Mouse (Mus musculus) spleen, embryonic (tissue): ENCODE data around the gene Cytip.

Experiments
- CTCF ChIA-PET: fragments of 350-600 bp; sonication (Branson Sonifier 250); formaldehyde crosslinking; loops from one replicate; lab custom pipeline; 2022; lab: Charles Lee

The Cytip gene

GRCm38 (mm10) chr2:58163457-58164181 lies 31.7 kb downstream of the Cytip start:
- CTCF ChIA-PET = interaction anchor here (0.7 kb wide), 1 partner anchor 19 kb away, joined by 3 read pairs; no protein-coding TSS in a partner anchor

- CTCF ChIA-PET = interaction anchor here (0.7 to 1.3 kb wide), 2 partner anchors 17 to 19 kb away, joined by 3 to 4 read pairs; no protein-coding TSS in a partner anchor
Measured at GRCm38 (mm10) chr2:58161813-58162212, 33.5 kb downstream of the Cytip start.

GRCm38 (mm10) chr2:58160541-58161307 lies 34.6 kb downstream of the Cytip start:
- CTCF ChIA-PET = interaction anchor here (0.5 to 1.4 kb wide), 6 partner anchors 11 to 569 kb away, joined by 3 to 5 read pairs (median 4); no protein-coding TSS in a partner anchor

GRCm38 (mm10) chr2:58159880-58160279 lies 35.5 kb downstream of the Cytip start:
- CTCF ChIA-PET = interaction anchor here (0.6 to 1.4 kb wide), 2 partner anchors 11 to 122 kb away, joined by 3 to 5 read pairs; no protein-coding TSS in a partner anchor

GRCm38 (mm10) chr2:58159121-58159520 lies 36.2 kb downstream of the Cytip start:
- CTCF ChIA-PET = interaction anchor here (1.3 kb wide), 1 partner anchor 22 kb away, joined by 3 read pairs; no protein-coding TSS in a partner anchor

- CTCF ChIA-PET = interaction anchor here (1.3 kb wide), 1 partner anchor 22 kb away, joined by 3 read pairs; no protein-coding TSS in a partner anchor
Measured at GRCm38 (mm10) chr2:58158539-58158938, 36.8 kb downstream of the Cytip start.

- CTCF ChIA-PET = interaction anchor here (1.3 kb wide), 1 partner anchor 21 kb away, joined by 3 read pairs; no protein-coding TSS in a partner anchor
Measured at GRCm38 (mm10) chr2:58158107-58158506, 37.2 kb downstream of the Cytip start.

GRCm38 (mm10) chr2:58157466-58157865 lies 37.9 kb downstream of the Cytip start:
- CTCF ChIA-PET = no interaction called here

GRCm38 (mm10) chr2:58156495-58157392 lies 38.6 kb downstream of the Cytip start:
- CTCF ChIA-PET = interaction anchor here (0.6 to 0.7 kb wide), 2 partner anchors 13 to 24 kb away, joined by 3 read pairs; no protein-coding TSS in a partner anchor

GRCm38 (mm10) chr2:58156108-58156415 lies 39.3 kb downstream of the Cytip start:
- CTCF ChIA-PET = interaction anchor here (0.6 to 1.0 kb wide), 3 partner anchors 14 to 23 kb away, joined by 3 read pairs; no protein-coding TSS in a partner anchor

- CTCF ChIA-PET = interaction anchor here (0.5 to 1.0 kb wide), 4 partner anchors 14 to 255 kb away, joined by 3 read pairs; no protein-coding TSS in a partner anchor
Measured at GRCm38 (mm10) chr2:58155271-58156107, 39.8 kb downstream of the Cytip start.

- CTCF ChIA-PET = no interaction called here
Measured at GRCm38 (mm10) chr2:58154555-58154954, 40.8 kb downstream of the Cytip start.

- CTCF ChIA-PET = no interaction called here
Measured at GRCm38 (mm10) chr2:58153742-58154141, 41.6 kb downstream of the Cytip start.

GRCm38 (mm10) chr2:58149983-58150405 lies 45.3 kb downstream of the Cytip start:
- CTCF ChIA-PET = interaction anchor here (0.6 to 2.1 kb wide), 3 partner anchors 12 to 58 kb away, joined by 4 to 10 read pairs (median 5); no protein-coding TSS in a partner anchor

- CTCF ChIA-PET = no interaction called here
Measured at GRCm38 (mm10) chr2:58146572-58146971, 48.8 kb downstream of the Cytip start.

GRCm38 (mm10) chr2:58140531-58140930 lies 54.8 kb downstream of the Cytip start:
- CTCF ChIA-PET = no interaction called here

GRCm38 (mm10) chr2:58138611-58139010 lies 56.7 kb downstream of the Cytip start:
- CTCF ChIA-PET = interaction anchor here (2.4 kb wide), 1 partner anchor 12 kb away, joined by 10 read pairs; no protein-coding TSS in a partner anchor

- CTCF ChIA-PET = interaction anchor here (1.4 to 2.4 kb wide), 2 partner anchors 13 to 21 kb away, joined by 3 to 10 read pairs; no protein-coding TSS in a partner anchor
Measured at GRCm38 (mm10) chr2:58137676-58138075, 57.7 kb downstream of the Cytip start.

GRCm38 (mm10) chr2:58136526-58136925 lies 58.8 kb downstream of the Cytip start:
- CTCF ChIA-PET = interaction anchor here (0.9 to 1.4 kb wide), 3 partner anchors 15 to 22 kb away, joined by 3 to 4 read pairs (median 3); no protein-coding TSS in a partner anchor
